Mouse (Mus musculus) testis, adult 2 months (tissue): Measurements from ENCODE around the gene Ccdc85c. TPM values are rescaled to one million over a fixed set of nuclear protein-coding genes. Genes with fewer than 3 reads are reported as not detected.

Source experiments
- H3K27ac ChIP-seq: fragments of 200-500 bp; 2 replicates; pipeline ENCODE4 v1.5.1; 2012; ENCODE audit warnings: low read depth, low read length; ENCODE audit not compliant: control insufficient read depth, insufficient read depth
- H3K27me3 ChIP-seq: fragments of 200-500 bp; 2 replicates; pipeline ENCODE4 v1.6.1; 2012; ENCODE audit warnings: mild to moderate bottlenecking, low read length, moderate library complexity; ENCODE audit not compliant: control insufficient read depth, insufficient read depth
- H3K36me3 ChIP-seq: fragments of 200-500 bp; 2 replicates; pipeline ENCODE4 v1.6.1; 2012; ENCODE audit warnings: mild to moderate bottlenecking, low read length; ENCODE audit not compliant: control insufficient read depth, insufficient read depth
- H3K4me1 ChIP-seq: fragments of 200-500 bp; 2 replicates; pipeline ENCODE4 v1.6.1; 2012; ENCODE audit warnings: low read length; ENCODE audit not compliant: control insufficient read depth, insufficient read depth
- H3K4me3 ChIP-seq: fragments of 200-500 bp; 2 replicates; pipeline ENCODE4 v1.5.1; 2012; ENCODE audit warnings: low read depth, mild to moderate bottlenecking, low read length, moderate library complexity, mixed read lengths; ENCODE audit not compliant: control insufficient read depth
- CTCF ChIP-seq: fragments of 200-500 bp; IDR thresholded peaks from 2 replicates; pipeline ENCODE4 v1.5.1; 2012; ENCODE audit warnings: low read depth, mild to moderate bottlenecking, inconsistent platforms, low read length, moderate library complexity; ENCODE audit not compliant: control insufficient read depth, insufficient read depth, insufficient replicate concordance
- POLR2A ChIP-seq: fragments of 200-500 bp; IDR thresholded peaks from 2 replicates; pipeline ENCODE4 v1.6.1; 2012; ENCODE audit warnings: low read depth, mild to moderate bottlenecking, inconsistent platforms, low read length, moderate library complexity; ENCODE audit not compliant: control insufficient read depth
- polyA plus RNA-seq: library from polyadenylated mRNA; depleted of rRNA; stranded (reverse); fragments of >200 nt; gene quantifications from 2 replicates; pipeline ENCODE4 v1.2.3, GENCODE M21; 2012

Gene Ccdc85c
- polyA plus RNA-seq, 1 experiment, result 22.6 TPM

- H3K27me3 ChIP-seq, result no peaks in the 10 kb centered on the region
- H3K4me1 ChIP-seq, result peaks cover 9% of the 10 kb centered on the region
- peak; percentile 56; the same call in 1 of the 2 replicates for TF ChIP-seq CTCF
- no peak for TF ChIP-seq POLR2A
- no peak overlapping the region for H3K4me3 ChIP-seq
- no peak overlapping the region for H3K27ac ChIP-seq
- no peaks in the 10 kb centered on the region for H3K36me3 ChIP-seq
These were observed 32.3 kb upstream of the Ccdc85c start for GRCm38 (mm10) chr12:108307553-108307952.

- Histone ChIP-seq H3K4me1 (peaks cover 9% of the 10 kb centered on the region), H3K27ac (no peak within 1 kb of the TSS), H3K36me3 (no peaks in the 10 kb centered on the region), H3K4me3 (peak within 1 kb of the TSS; percentile 57), H3K27me3 (no peaks in the 10 kb centered on the region)
- TF ChIP-seq CTCF, result no peak
- no peak for TF ChIP-seq POLR2A
These were observed 30.9 kb upstream of the Ccdc85c start, which contains the start of gene Hhipl1 for GRCm38 (mm10) chr12:108305812-108306794. Hhipl1 (plus strand) TSS chr12:108306270.

- no peak overlapping the region for H3K4me3 ChIP-seq
- TF ChIP-seq CTCF (no peak), POLR2A (no peak)
- H3K27me3 ChIP-seq, result no peaks in the 10 kb centered on the region
- H3K36me3 ChIP-seq, result no peaks in the 10 kb centered on the region
- H3K27ac ChIP-seq, result no peak overlapping the region
- H3K4me1 ChIP-seq, result peaks cover 9% of the 10 kb centered on the region
These were observed 29.9 kb upstream of the Ccdc85c start for GRCm38 (mm10) chr12:108305172-108305571.

- TF ChIP-seq CTCF (no peak), POLR2A (no peak)
- Histone ChIP-seq H3K27ac (no peak overlapping the region), H3K4me1 (peaks cover 9% of the 10 kb centered on the region), H3K27me3 (no peaks in the 10 kb centered on the region), H3K4me3 (no peak overlapping the region), H3K36me3 (no peaks in the 10 kb centered on the region)
These were observed 28.6 kb upstream of the Ccdc85c start for GRCm38 (mm10) chr12:108303778-108304365.

- TF ChIP-seq CTCF (no peak), POLR2A (no peak)
- Histone ChIP-seq H3K27ac (no peak overlapping the region), H3K27me3 (no peaks in the 10 kb centered on the region), H3K36me3 (no peaks in the 10 kb centered on the region), H3K4me1 (peaks cover 2% of the 10 kb centered on the region), H3K4me3 (no peak overlapping the region)
These were observed 25.8 kb upstream of the Ccdc85c start for GRCm38 (mm10) chr12:108301006-108301405.

- no peaks in the 10 kb centered on the region for H3K27me3 ChIP-seq
- H3K4me1 ChIP-seq, result peaks cover 9% of the 10 kb centered on the region
These were observed 21.8 kb upstream of the Ccdc85c start for GRCm38 (mm10) chr12:108297033-108297432.

GRCm38 (mm10) chr12:108294620-108295019 is 19.4 kb upstream of the Ccdc85c start:
- H3K27me3 ChIP-seq, result no peaks in the 10 kb centered on the region
- H3K4me3 ChIP-seq, result no peak overlapping the region
- TF ChIP-seq CTCF, result no peak
- no peak for TF ChIP-seq POLR2A
- no peaks in the 10 kb centered on the region for H3K36me3 ChIP-seq
- H3K4me1 ChIP-seq, result peaks cover 10% of the 10 kb centered on the region
- no peak overlapping the region for H3K27ac ChIP-seq

More at GRCm38 (mm10) chr12:108297033-108297432, 21.8 kb upstream of the Ccdc85c start:
- H3K4me3 ChIP-seq, result no peak overlapping the region
- H3K36me3 ChIP-seq, result no peaks in the 10 kb centered on the region
- TF ChIP-seq CTCF (0 out of 2 replicates have a peak, but pooled peaks have one; percentile 30), POLR2A (no peak)
- no peak overlapping the region for H3K27ac ChIP-seq
